Mouse (Mus musculus) MEL (cell line): ENCODE data around the gene Gga3. TPM values are rescaled to one million over a fixed set of nuclear protein-coding genes. Genes with fewer than 3 reads are reported as not detected.

Source experiments
- DNase-seq: peaks from one replicate; pipeline ENCODE4 v3.0.0; 2011; ENCODE audit warnings: low read depth, low spot score
- H3K27ac ChIP-seq: 2 replicates; pipeline ENCODE4 v1.5.1; 2012; ENCODE audit warnings: low read depth, mild to moderate bottlenecking, control low read depth, low read length, moderate library complexity; ENCODE audit not compliant: control insufficient read depth
- H3K27me3 ChIP-seq, 2 experiments: fragments of 150-350 bp in 1 of 2; sonication (generic) in 1 of 2; 2 replicates each; pipeline ENCODE4 v1.6.1; 2012; ENCODE audit warnings: low read length in 2 of 2, mild to moderate bottlenecking in 2 of 2, improper control_type of control experiment in 1 of 2, moderate library complexity in 1 of 2; ENCODE audit not compliant: insufficient read depth in 2 of 2, control insufficient read depth in 1 of 2
- H3K36me3 ChIP-seq, 2 experiments: 2 replicates each; pipeline ENCODE4 v1.6.1; 2012 to 2014; ENCODE audit warnings: low read length in 2 of 2, improper control_type of control experiment in 1 of 2, inconsistent platforms in 1 of 2, mild to moderate bottlenecking in 1 of 2; ENCODE audit not compliant: insufficient read depth in 2 of 2, control insufficient read depth in 1 of 2
- H3K4me1 ChIP-seq, 2 experiments: fragments of 150-350 bp in 1 of 2; sonication (generic) in 1 of 2; 2 replicates each; pipeline ENCODE4 v1.6.1; 2012; ENCODE audit warnings: low read length in 2 of 2, improper control_type of control experiment in 1 of 2, mild to moderate bottlenecking in 1 of 2; ENCODE audit not compliant: insufficient read depth in 2 of 2, control insufficient read depth in 1 of 2
- H3K4me3 ChIP-seq, 2 experiments: fragments of 150-350 bp in 1 of 2; sonication (generic) in 1 of 2; 2 replicates each; pipeline ENCODE4 v1.5.1; 2012; ENCODE audit warnings: low read depth in 2 of 2, low read length in 2 of 2, mild to moderate bottlenecking in 2 of 2, moderate library complexity in 2 of 2, control low read depth in 1 of 2, improper control_type of control experiment in 1 of 2; ENCODE audit not compliant: control insufficient read depth in 1 of 2, insufficient read depth in 1 of 2
- H3K79me2 ChIP-seq: 2 replicates; pipeline ENCODE4 v1.6.1; 2012; ENCODE audit warnings: mild to moderate bottlenecking, low read length, moderate library complexity; ENCODE audit not compliant: control insufficient read depth, poor library complexity, insufficient read depth
- H3K9ac ChIP-seq: 2 replicates; pipeline ENCODE4 v1.6.1; 2012; ENCODE audit warnings: low read depth, mild to moderate bottlenecking, control low read depth, low read length, moderate library complexity; ENCODE audit not compliant: control insufficient read depth, poor library complexity, severe bottlenecking
- H3K9me3 ChIP-seq: fragments of 150-350 bp; sonication (generic); replicated peaks from 2 replicates; pipeline ENCODE4 v1.6.1; 2012; ENCODE audit warnings: mild to moderate bottlenecking, low read length, improper control_type of control experiment, moderate library complexity; ENCODE audit not compliant: insufficient read depth
- BHLHE40 ChIP-seq: IDR thresholded peaks from 2 replicates; pipeline ENCODE4 v1.6.1; 2012; ENCODE audit warnings: low read depth, mild to moderate bottlenecking, inconsistent platforms, low read length, improper control_type of control experiment, borderline replicate concordance
- CTCF ChIP-seq, 3 experiments: IDR thresholded peaks in 2 of 3; conservative IDR thresholded peaks in 1 of 3; 2 replicates each; pipeline ENCODE4 v1.5.1; 2011 to 2012; ENCODE audit warnings: low read length in 3 of 3, low read depth in 2 of 3, mild to moderate bottlenecking in 2 of 3, improper control_type of control experiment in 1 of 3, inconsistent platforms in 1 of 3, mixed read lengths in 1 of 3, moderate library complexity in 1 of 3; ENCODE audit not compliant: control insufficient read depth in 1 of 3, insufficient read depth in 1 of 3, poor library complexity in 1 of 3, severe bottlenecking in 1 of 3
- E2F4 ChIP-seq: IDR thresholded peaks from 2 replicates; pipeline ENCODE4 v1.6.1; 2011; ENCODE audit warnings: low read depth, low read length, improper control_type of control experiment, borderline replicate concordance
- ELF1 ChIP-seq: IDR thresholded peaks from 2 replicates; pipeline ENCODE4 v1.6.1; 2014; ENCODE audit warnings: low read depth, mild to moderate bottlenecking, inconsistent platforms, low read length, improper control_type of control experiment, moderate library complexity
- EP300 ChIP-seq, 2 experiments: IDR thresholded peaks; 2 replicates each; pipeline ENCODE4 v1.6.1; 2011; ENCODE audit warnings: improper control_type of control experiment in 2 of 2, low read length in 2 of 2, low read depth in 1 of 2, mild to moderate bottlenecking in 1 of 2
- ETS1 ChIP-seq: IDR thresholded peaks from 2 replicates; pipeline ENCODE4 v1.6.1; 2012; ENCODE audit warnings: low read depth, mild to moderate bottlenecking, inconsistent platforms, low read length, improper control_type of control experiment, moderate library complexity
- GATA1 ChIP-seq: IDR thresholded peaks from 2 replicates; pipeline ENCODE4 v1.6.1; 2011; ENCODE audit warnings: low read depth, low read length, improper control_type of control experiment
- HCFC1 ChIP-seq: IDR thresholded peaks from 2 replicates; pipeline ENCODE4 v1.6.1; 2012; ENCODE audit warnings: low read depth, mild to moderate bottlenecking, inconsistent platforms, low read length, improper control_type of control experiment, moderate library complexity
- JUND ChIP-seq: IDR thresholded peaks from 2 replicates; pipeline ENCODE4 v1.6.1; 2011; ENCODE audit warnings: low read depth, mild to moderate bottlenecking, improper control_type of control experiment, low read length
- KAT2A ChIP-seq: conservative IDR thresholded peaks from 2 replicates; pipeline ENCODE4 v1.6.1; 2012; ENCODE audit warnings: low read depth, low read length, improper control_type of control experiment, inconsistent platforms
- MAFK ChIP-seq: IDR thresholded peaks from 2 replicates; pipeline ENCODE4 v1.6.1; 2011; ENCODE audit warnings: low read depth, mild to moderate bottlenecking, low read length, improper control_type of control experiment, borderline replicate concordance
- MAZ ChIP-seq: IDR thresholded peaks from 2 replicates; pipeline ENCODE4 v1.6.1; 2012; ENCODE audit warnings: low read depth, mild to moderate bottlenecking, inconsistent platforms, low read length, improper control_type of control experiment
- MEF2A ChIP-seq: IDR thresholded peaks from 2 replicates; pipeline ENCODE4 v1.6.1; 2014; ENCODE audit warnings: low read depth, mild to moderate bottlenecking, inconsistent platforms, low read length, improper control_type of control experiment; ENCODE audit not compliant: poor library complexity, insufficient replicate concordance, severe bottlenecking; ENCODE audit errors: extremely low read depth
- MXI1 ChIP-seq: IDR thresholded peaks from 2 replicates; pipeline ENCODE4 v1.6.1; 2011; ENCODE audit warnings: mild to moderate bottlenecking, low read depth, low read length, improper control_type of control experiment
- MYB ChIP-seq: IDR thresholded peaks from 2 replicates; pipeline ENCODE4 v1.6.1; 2011; ENCODE audit warnings: mild to moderate bottlenecking, low read depth, low read length, improper control_type of control experiment
- MYC ChIP-seq: IDR thresholded peaks from 2 replicates; pipeline ENCODE4 v1.6.1; 2011; ENCODE audit warnings: low read depth, mild to moderate bottlenecking, low read length, improper control_type of control experiment, moderate library complexity
- NRF1 ChIP-seq: IDR thresholded peaks from 2 replicates; pipeline ENCODE4 v1.6.1; 2014; ENCODE audit warnings: low read depth, mild to moderate bottlenecking, inconsistent platforms, low read length, improper control_type of control experiment, moderate library complexity; ENCODE audit not compliant: poor library complexity, insufficient read depth, severe bottlenecking
- POLR2AphosphoS2 ChIP-seq: IDR thresholded peaks from 2 replicates; pipeline ENCODE4 v1.6.1; 2011; ENCODE audit warnings: low read length, improper control_type of control experiment
- POLR2AphosphoS5 ChIP-seq: IDR thresholded peaks from 2 replicates; pipeline ENCODE4 v1.6.1; 2012; ENCODE audit warnings: low read depth, borderline replicate concordance, mild to moderate bottlenecking, inconsistent platforms, low read length, moderate library complexity, mixed read lengths
- RAD21 ChIP-seq: IDR thresholded peaks from 2 replicates; pipeline ENCODE4 v1.6.1; 2011; ENCODE audit warnings: mild to moderate bottlenecking, low read depth, low read length, improper control_type of control experiment
- RCOR1 ChIP-seq: IDR thresholded peaks from 2 replicates; pipeline ENCODE4 v1.6.1; 2012; ENCODE audit warnings: low read depth, mild to moderate bottlenecking, inconsistent platforms, low read length, improper control_type of control experiment
- SIN3A ChIP-seq: IDR thresholded peaks from 2 replicates; pipeline ENCODE4 v1.6.1; 2012; ENCODE audit warnings: low read length, improper control_type of control experiment, inconsistent platforms
- SMC3 ChIP-seq: IDR thresholded peaks from 2 replicates; pipeline ENCODE4 v1.6.1; 2011; ENCODE audit warnings: low read depth, low read length, improper control_type of control experiment
- TBP ChIP-seq: IDR thresholded peaks from 2 replicates; pipeline ENCODE4 v1.8.0; 2011; ENCODE audit warnings: low read depth, low read length, improper control_type of control experiment
- UBTF ChIP-seq: IDR thresholded peaks from 2 replicates; pipeline ENCODE4 v1.6.1; 2012; ENCODE audit warnings: low read depth, mild to moderate bottlenecking, inconsistent platforms, low read length, improper control_type of control experiment, moderate library complexity, borderline replicate concordance; ENCODE audit not compliant: insufficient read depth
- USF1 ChIP-seq: IDR thresholded peaks from 2 replicates; pipeline ENCODE4 v1.6.1; 2014; ENCODE audit warnings: low read depth, mild to moderate bottlenecking, inconsistent platforms, low read length, improper control_type of control experiment, moderate library complexity
- ZKSCAN1 ChIP-seq: IDR thresholded peaks from 2 replicates; pipeline ENCODE4 v1.6.1; 2012; ENCODE audit warnings: low read depth, mild to moderate bottlenecking, inconsistent platforms, low read length, improper control_type of control experiment, moderate library complexity
- ZMIZ1 ChIP-seq: IDR thresholded peaks from 2 replicates; pipeline ENCODE4 v1.6.1; 2012; ENCODE audit warnings: low read depth, mild to moderate bottlenecking, inconsistent platforms, low read length, improper control_type of control experiment, moderate library complexity
- polyA plus RNA-seq, 2 experiments: library from polyadenylated mRNA; stranded (reverse) in 1 of 2; unstranded in 1 of 2; fragments of >175 nt in 1 of 2; fragments of >200 nt in 1 of 2; gene quantifications; 2 replicates each; pipeline versions ENCODE4 v1.2.1 to v1.2.4; 2012; ENCODE audit warnings: low replicate concordance in 2 of 2, low read depth in 1 of 2; ENCODE audit not compliant: insufficient read length in 2 of 2, insufficient read depth in 1 of 2, missing spikeins in 1 of 2
- total RNA-seq: library from RNA; depleted of rRNA; stranded (reverse); fragments of 300-350 nt; gene quantifications from 2 replicates; pipeline ENCODE4 v1.2.3, GENCODE M21; 2012

Gene Gga3
- total and polyA plus RNA-seq, 3 experiments = 28.6 to 59.9 TPM; not detected in 1

- TF ChIP-seq MEF2A = no peak
- 0 out of 2 replicates have a peak, but pooled peaks have one; percentile 15 for TF ChIP-seq SMC3
- 0 out of 2 replicates have a peak, but pooled peaks have one; percentile 47 for TF ChIP-seq POLR2AphosphoS2
- TF ChIP-seq GATA1 = peak; percentile 68
- Histone ChIP-seq H3K9me3 (no peaks in the 10 kb centered on the region), H3K4me3 (no peak overlapping the region), H3K36me3 (peaks cover 3 to 35% of the 10 kb centered on the region in 2 experiments), H3K9ac (peak overlapping the region; percentile 28), H3K79me2 (no peaks in the 10 kb centered on the region), H3K27me3 (no peaks in the 10 kb centered on the region), H3K27ac (peak overlapping the region; percentile 69), H3K4me1 (peaks cover 16 to 38% of the 10 kb centered on the region in 2 experiments)
- no peak for DNase-seq
These were observed 37.8 kb upstream of the Gga3 start for GRCm38 (mm10) chr11:115641664-115642036.

GRCm38 (mm10) chr11:115640978-115641663, 37.3 kb upstream of the Gga3 start:
- peaks cover 16 to 38% of the 10 kb centered on the region in 2 experiments for H3K4me1 ChIP-seq
- peak overlapping the region; percentile 40 for H3K9ac ChIP-seq
- no peaks in the 10 kb centered on the region for H3K9me3 ChIP-seq
- peak overlapping the region in 1 of 2 experiments; percentile 1; a peak in 1 of 4 replicates for H3K4me3 ChIP-seq
- no peaks in the 10 kb centered on the region for H3K79me2 ChIP-seq
- peak; percentile 91 for DNase-seq
- H3K27ac ChIP-seq = peak overlapping the region; percentile 69
- H3K27me3 ChIP-seq = no peaks in the 10 kb centered on the region
- H3K36me3 ChIP-seq = peaks cover 3 to 35% of the 10 kb centered on the region in 2 experiments
- TF ChIP-seq RCOR1 = peak; percentile 59
- TF ChIP-seq HCFC1 = 0 out of 2 replicates have a peak, but pooled peaks have one; percentile 44
- peak; percentile 74 for TF ChIP-seq ELF1
- TF ChIP-seq JUND = peak; percentile 29; the same call in 1 of the 2 replicates
- peak; percentile 71 for TF ChIP-seq GATA1
- peak; percentile 54; the same call in 1 of the 2 replicates for TF ChIP-seq ZMIZ1
- TF ChIP-seq ZKSCAN1 = no peak; the same call in 1 of the 2 replicates
- TF ChIP-seq SIN3A = peak; percentile 86
- TF ChIP-seq UBTF = no peak
- peak; percentile 85 for TF ChIP-seq MYC
- TF ChIP-seq RAD21 = no peak; the same call in 1 of the 2 replicates
- peak; percentile 57; the same call in 1 of the 2 replicates for TF ChIP-seq BHLHE40
- TF ChIP-seq POLR2AphosphoS5 = no peak
- TF ChIP-seq USF1 = no peak
- TF ChIP-seq MXI1 = peak; percentile 80
- no peak for TF ChIP-seq CTCF (IDR thresholded peaks at IDR 0.05 in 2 of 3, conservative IDR thresholded peaks at IDR 0.05 in 1 of 3; ENCODE audit: control insufficient read depth in 1 of 3, insufficient read depth in 1 of 3, low read depth in 2 of 3, low read length in 3 of 3, poor library complexity in 1 of 3, severe bottlenecking in 1 of 3)
- TF ChIP-seq MAZ = peak; percentile 42; the same call in 1 of the 2 replicates
- peak; percentile 79; the same call in 1 of the 2 replicates for TF ChIP-seq ETS1
- TF ChIP-seq MYB = peak; percentile 77
- TF ChIP-seq SMC3 = peak; percentile 31; the same call in 1 of the 2 replicates
- 0 out of 2 replicates have a peak, but pooled peaks have one; percentile 25 for TF ChIP-seq TBP
- no peak for TF ChIP-seq E2F4
- peak in 1 of 2 experiments; percentile 79; a peak in 3 of 4 replicates for TF ChIP-seq EP300 (IDR thresholded peaks at IDR 0.05; ENCODE audit: low read depth in 1 of 2, low read length in 2 of 2)
- peak; percentile 69; the same call in 1 of the 2 replicates for TF ChIP-seq POLR2AphosphoS2
- no peak for TF ChIP-seq KAT2A
- TF ChIP-seq MAFK = peak; percentile 53; the same call in 1 of the 2 replicates
- no peak for TF ChIP-seq NRF1
